In the genomic region with DNA sequence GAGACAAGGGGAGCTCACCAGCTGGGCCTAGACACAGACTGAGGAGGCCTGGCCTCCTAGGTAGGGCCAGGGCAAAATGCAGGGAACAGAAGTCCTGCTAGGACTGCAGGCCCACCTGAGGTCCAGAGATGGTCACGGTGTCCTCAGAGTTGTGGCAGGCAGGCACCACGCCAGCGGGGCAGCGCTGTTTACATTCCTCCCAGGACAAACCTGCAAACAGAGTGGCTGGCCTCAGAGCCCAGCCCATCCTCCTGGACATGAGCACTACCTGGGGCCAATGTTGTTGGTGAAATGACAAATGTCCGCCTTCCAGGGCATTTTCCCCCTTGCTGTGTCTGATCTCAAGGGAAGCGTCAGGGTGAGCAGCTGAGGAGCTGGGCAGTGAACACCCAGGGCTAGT, we compare ENCODE assay signal across 23 mouse cellular contexts. TPM values are rescaled to one million over a fixed set of nuclear protein-coding genes. Genes with fewer than 3 reads are reported as not detected.
A peak's percentile ranks its signal among the peaks of the same experiment; 100 is the strongest.
DNase-seq lines count a peak whose midpoint lies in the region; ATAC-seq lines count a peak whose summit lies in the region.
"Had no signal": no experiment of that assay in that cellular context is flagged by ENCODE, and none has a peak within 500 bp of the region (broad histone marks: within the 10 kb centered on the region; RNA-seq: fewer than 3 reads in every experiment).

No protein-coding gene starts in this region.

- no peak overlapping the region for H3K4me3 ChIP-seq in hindbrain, embryonic 13.5 days
- H3K4me3 ChIP-seq in hindbrain, embryonic 16.5 days (ENCODE audit: low read length): no peak overlapping the region
- H3K4me3 ChIP-seq in liver, embryonic 16.5 days (ENCODE audit: low read depth, low read length): no peak overlapping the region
- H3K4me3 ChIP-seq: embryonic facial prominence, embryonic 12.5 days; embryonic facial prominence, embryonic 15.5 days; forebrain, embryonic 15.5 days; heart, embryonic 12.5 days; heart, embryonic 15.5 days; hindbrain, embryonic 10.5 days had no signal

- no peak overlapping the region for H3K27ac ChIP-seq in hindbrain, embryonic 13.5 days
- no peak overlapping the region for H3K27ac ChIP-seq in hindbrain, embryonic 16.5 days (ENCODE audit: low read depth, low read length)
- H3K27ac ChIP-seq in liver, embryonic 16.5 days (ENCODE audit: low read length): no peak overlapping the region
- H3K27ac ChIP-seq: embryonic facial prominence, embryonic 12.5 days; embryonic facial prominence, embryonic 15.5 days; forebrain, embryonic 15.5 days; heart, embryonic 15.5 days; hindbrain, embryonic 10.5 days; hindbrain, embryonic 14.5 days had no signal

- no peak for ATAC-seq in hindbrain, embryonic 13.5 days (ENCODE audit: low FRiP score)
- no peak for ATAC-seq in hindbrain, embryonic 16.5 days
- peak; percentile 23; the same call in 1 of the 2 replicates for ATAC-seq in liver, embryonic 16.5 days (ENCODE audit: low read depth)
- ATAC-seq: CD4-positive, CD25-positive, alpha-beta regulatory T cell, adult 4 months; forebrain, embryonic 15.5 days had no signal

- H3K36me3 ChIP-seq in hindbrain, embryonic 13.5 days: peaks cover 100% of the 10 kb centered on the region
- peaks cover 83% of the 10 kb centered on the region for H3K36me3 ChIP-seq in hindbrain, embryonic 16.5 days (ENCODE audit: control insufficient read depth, insufficient read depth, low read length)
- H3K36me3 ChIP-seq in liver, embryonic 16.5 days (ENCODE audit: control insufficient read depth, insufficient read depth): peaks cover 66% of the 10 kb centered on the region

- peak overlapping the region; percentile 24; the same call in 1 of the 2 replicates for H3K9ac ChIP-seq in hindbrain, embryonic 13.5 days
- H3K9ac ChIP-seq in hindbrain, embryonic 16.5 days (ENCODE audit: low read depth, low read length): no peak overlapping the region
- no peak overlapping the region for H3K9ac ChIP-seq in liver, embryonic 16.5 days (ENCODE audit: low read depth, low read length)
- H3K9ac ChIP-seq: embryonic facial prominence, embryonic 12.5 days; embryonic facial prominence, embryonic 15.5 days; forebrain, embryonic 15.5 days; heart, embryonic 15.5 days; hindbrain, embryonic 14.5 days had no signal

- no peaks in the 10 kb centered on the region for H3K9me3 ChIP-seq in hindbrain, embryonic 13.5 days
- H3K9me3 ChIP-seq in hindbrain, embryonic 16.5 days (ENCODE audit: control insufficient read depth, low read length): no peaks in the 10 kb centered on the region
- no peaks in the 10 kb centered on the region for H3K9me3 ChIP-seq in liver, embryonic 16.5 days (replicated peaks; ENCODE audit: control insufficient read depth, low read length)
- H3K9me3 ChIP-seq: embryonic facial prominence, embryonic 12.5 days; embryonic facial prominence, embryonic 15.5 days; forebrain, embryonic 15.5 days; heart, embryonic 12.5 days; heart, embryonic 15.5 days; hindbrain, embryonic 10.5 days had no signal

- DNase-seq in cerebellum, adult 9-11 months: peak; percentile 13
- DNase-seq in cerebellum, postnatal 4 days (ENCODE audit: low spot score in 2 of 2): no peak
- no peak for DNase-seq in liver
- DNase-seq in urinary bladder, adult 2 months (ENCODE audit: low spot score): peak; percentile 21
- DNase-seq in urinary bladder, postnatal 25 days (ENCODE audit: low spot score): no peak
- DNase-seq: adrenal gland, adult 2 months; adrenal gland, postnatal 14 days; cerebellum, postnatal 14 days; gastrocnemius, postnatal 10 days; heart, adult 18-20 months; heart, postnatal 10 days; heart, postnatal 36 days had no signal

- H3K4me1 ChIP-seq in hindbrain, embryonic 13.5 days (replicated peaks): peaks cover 22% of the 10 kb centered on the region
- peaks cover 19% of the 10 kb centered on the region for H3K4me1 ChIP-seq in hindbrain, embryonic 16.5 days (ENCODE audit: control insufficient read depth, insufficient read depth, low read depth, low read length)
- peaks cover 13% of the 10 kb centered on the region for H3K4me1 ChIP-seq in liver, embryonic 16.5 days (ENCODE audit: control insufficient read depth, low read depth, low read length)

- no peak overlapping the region for H3K4me2 ChIP-seq in hindbrain, embryonic 13.5 days
- H3K4me2 ChIP-seq in hindbrain, embryonic 16.5 days (ENCODE audit: low read length): no peak overlapping the region
- H3K4me2 ChIP-seq in liver, embryonic 16.5 days (ENCODE audit: low read depth, low read length): no peak overlapping the region
- H3K4me2 ChIP-seq: embryonic facial prominence, embryonic 12.5 days; embryonic facial prominence, embryonic 15.5 days; forebrain, embryonic 15.5 days; heart, embryonic 12.5 days; heart, embryonic 15.5 days; hindbrain, embryonic 14.5 days had no signal

- no peaks in the 10 kb centered on the region for H3K27me3 ChIP-seq in hindbrain, embryonic 13.5 days
- no peaks in the 10 kb centered on the region for H3K27me3 ChIP-seq in hindbrain, embryonic 16.5 days (replicated peaks; ENCODE audit: control insufficient read depth, insufficient read depth, low read length)
- no peaks in the 10 kb centered on the region for H3K27me3 ChIP-seq in liver, embryonic 16.5 days (ENCODE audit: control insufficient read depth, insufficient read depth, low read depth, low read length)
- H3K27me3 ChIP-seq: embryonic facial prominence, embryonic 12.5 days; embryonic facial prominence, embryonic 15.5 days; forebrain, embryonic 15.5 days; heart, embryonic 12.5 days; heart, embryonic 15.5 days had no signal

- 88% methylated on average over 6 of the region's 6 CpGs for WGBS in hindbrain, embryonic 13.5 days
- 97% methylated on average over 6 of the region's 6 CpGs for WGBS in hindbrain, embryonic 16.5 days
- WGBS in liver, embryonic 16.5 days (ENCODE audit: insufficient replicate concordance): 74% methylated on average over 6 of the region's 6 CpGs

RNA-seq across cellular contexts. Expression of a gene that starts 7.0 kb away (rescaled TPM):
- 67.9 and 69.7 TPM in 2 replicates for polyA plus RNA-seq in hindbrain, embryonic 13.5 days (2015; fragmentation: Nextera tagmentation; extraction: Ambion mirVana)
- polyA plus RNA-seq in hindbrain, embryonic 16.5 days (2015; fragmentation: Nextera tagmentation; extraction: Ambion mirVana): 82.9 and 92.6 TPM in 2 replicates
- polyA plus RNA-seq in liver, embryonic 16.5 days (2015; fragmentation: Nextera tagmentation; extraction: Ambion mirVana): 20.3 and 24.2 TPM in 2 replicates
- 187 and 188 TPM in 2 replicates for polyA plus RNA-seq in urinary bladder, adult 2 months (2012; rRNA removed)

RNA-seq across cellular contexts. Expression of a gene that starts 21.2 kb away (rescaled TPM):
- polyA plus RNA-seq in hindbrain, embryonic 13.5 days (2015; fragmentation: Nextera tagmentation; extraction: Ambion mirVana): 45.6 and 48.6 TPM in 2 replicates
- polyA plus RNA-seq in hindbrain, embryonic 16.5 days (2015; fragmentation: Nextera tagmentation; extraction: Ambion mirVana): 46.9 and 48.5 TPM in 2 replicates
- polyA plus RNA-seq in liver, embryonic 16.5 days (2015; fragmentation: Nextera tagmentation; extraction: Ambion mirVana): 51.4 and 51.6 TPM in 2 replicates
- 36.1 and 39.1 TPM in 2 replicates for polyA plus RNA-seq in urinary bladder, adult 2 months (2012; rRNA removed)

RNA-seq across cellular contexts. Expression of a gene that starts 33.3 kb away (rescaled TPM):
- polyA plus RNA-seq in hindbrain, embryonic 13.5 days (2015; fragmentation: Nextera tagmentation; extraction: Ambion mirVana): 265 and 274 TPM in 2 replicates
- 272 and 305 TPM in 2 replicates for polyA plus RNA-seq in hindbrain, embryonic 16.5 days (2015; fragmentation: Nextera tagmentation; extraction: Ambion mirVana)
- 61.6 and 64.7 TPM in 2 replicates for polyA plus RNA-seq in liver, embryonic 16.5 days (2015; fragmentation: Nextera tagmentation; extraction: Ambion mirVana)
- 119 and 149 TPM in 2 replicates for polyA plus RNA-seq in urinary bladder, adult 2 months (2012; rRNA removed)

RNA-seq across cellular contexts. Expression of a gene that starts 33.4 kb away (rescaled TPM):
- polyA plus RNA-seq in hindbrain, embryonic 13.5 days (2015; fragmentation: Nextera tagmentation; extraction: Ambion mirVana): 98.0 and 98.5 TPM in 2 replicates
- polyA plus RNA-seq in hindbrain, embryonic 16.5 days (2015; fragmentation: Nextera tagmentation; extraction: Ambion mirVana): 134 and 139 TPM in 2 replicates
- 8.6 and 11.5 TPM in 2 replicates for polyA plus RNA-seq in liver, embryonic 16.5 days (2015; fragmentation: Nextera tagmentation; extraction: Ambion mirVana)
- polyA plus RNA-seq in urinary bladder, adult 2 months (2012; rRNA removed): 25.7 and 27.4 TPM in 2 replicates

RNA-seq across cellular contexts. Expression of a gene that starts 54.8 kb away (rescaled TPM):
- polyA plus RNA-seq in hindbrain, embryonic 13.5 days (2015; fragmentation: Nextera tagmentation; extraction: Ambion mirVana): 0.94 and 2.1 TPM in 2 replicates
- polyA plus RNA-seq in hindbrain, embryonic 16.5 days (2015; fragmentation: Nextera tagmentation; extraction: Ambion mirVana): 2.0 and 2.9 TPM in 2 replicates
- polyA plus RNA-seq in liver, embryonic 16.5 days (2015; fragmentation: Nextera tagmentation; extraction: Ambion mirVana): 1.5 and 1.6 TPM in 2 replicates
- 1.7 and 2.1 TPM in 2 replicates for polyA plus RNA-seq in urinary bladder, adult 2 months (2012; rRNA removed)

Comparison
In these comparisons a context has a peak if more than half of its experiments do, and no peak if none do; other contexts are left out.
1. DNase-seq: peak in cerebellum, adult 9-11 months (single experiment) and urinary bladder, adult 2 months (single experiment); none in cerebellum, postnatal 4 days (0 of 2), liver (single experiment) and urinary bladder, postnatal 25 days (single experiment).